Mouse (Mus musculus) cerebellum, adult 11 months (tissue): ENCODE data around the gene Dock6.
"Not testable (repeated sequence)": the region's sequence is repeated elsewhere in the genome, so short reads cannot be mapped to it uniquely, and the experiment has no call there.

Source experiments
- DNase-seq: peaks from one replicate; pipeline ENCODE4 v3.0.0; 2022

The Dock6 gene

GRCm38 (mm10) chr9:21806363-21806762 lies 46.1 kb downstream of the Dock6 start:
- DNase-seq, result no peak

- DNase-seq, result peak; percentile 86
Measured at GRCm38 (mm10) chr9:21803986-21804644, 48.3 kb downstream of the Dock6 start.

GRCm38 (mm10) chr9:21801591-21801990 lies 50.8 kb downstream of the Dock6 start:
- DNase-seq, result no peak

- no peak for DNase-seq
Measured at GRCm38 (mm10) chr9:21801121-21801520, 51.3 kb downstream of the Dock6 start.

GRCm38 (mm10) chr9:21799010-21799350 lies 53.5 kb downstream of the Dock6 start:
- no peak for DNase-seq

- peak; percentile 74 for DNase-seq
Measured at GRCm38 (mm10) chr9:21798345-21799009, 54.0 kb downstream of the Dock6 start, which contains the start of gene Kank2. Kank2 (minus strand) TSS chr9:21798744.

- no peak for DNase-seq
Measured at GRCm38 (mm10) chr9:21797921-21798344, 54.5 kb downstream of the Dock6 start.

- DNase-seq, result no peak
Measured at GRCm38 (mm10) chr9:21796919-21797318, 55.5 kb downstream of the Dock6 start.

- DNase-seq, result no peak
Measured at GRCm38 (mm10) chr9:21796259-21796658, 56.2 kb downstream of the Dock6 start.

- DNase-seq, result no peak
Measured at GRCm38 (mm10) chr9:21795579-21795978, 56.9 kb downstream of the Dock6 start.

- DNase-seq, result peak; percentile 79
Measured at GRCm38 (mm10) chr9:21794925-21795324, 57.5 kb downstream of the Dock6 start.

GRCm38 (mm10) chr9:21794344-21794834 lies 58.0 kb downstream of the Dock6 start:
- no peak for DNase-seq

GRCm38 (mm10) chr9:21793507-21793906 lies 58.9 kb downstream of the Dock6 start:
- not testable (repeated sequence) for DNase-seq

GRCm38 (mm10) chr9:21792644-21793043 lies 59.8 kb downstream of the Dock6 start:
- peak; percentile 47 for DNase-seq

GRCm38 (mm10) chr9:21791861-21792260 lies 60.6 kb downstream of the Dock6 start:
- DNase-seq, result no peak

- DNase-seq, result no peak
Measured at GRCm38 (mm10) chr9:21788234-21788633, 64.2 kb downstream of the Dock6 start.

- no peak for DNase-seq
Measured at GRCm38 (mm10) chr9:21787654-21788053, 64.8 kb downstream of the Dock6 start.

GRCm38 (mm10) chr9:21786906-21787305 lies 65.5 kb downstream of the Dock6 start:
- peak; percentile 55 for DNase-seq

GRCm38 (mm10) chr9:21786309-21786708 lies 66.1 kb downstream of the Dock6 start:
- not testable (repeated sequence) for DNase-seq

GRCm38 (mm10) chr9:21784517-21785307 lies 67.7 kb downstream of the Dock6 start:
- DNase-seq, result no peak

- DNase-seq, result no peak
Measured at GRCm38 (mm10) chr9:21781657-21782468, 70.6 kb downstream of the Dock6 start.

GRCm38 (mm10) chr9:21777726-21778125 lies 74.7 kb downstream of the Dock6 start:
- no peak for DNase-seq

- DNase-seq, result no peak
Measured at GRCm38 (mm10) chr9:21774353-21774752, 78.1 kb downstream of the Dock6 start.
